Comparison of ENCODE assay signal across 9 mouse cellular contexts in the genomic region with DNA sequence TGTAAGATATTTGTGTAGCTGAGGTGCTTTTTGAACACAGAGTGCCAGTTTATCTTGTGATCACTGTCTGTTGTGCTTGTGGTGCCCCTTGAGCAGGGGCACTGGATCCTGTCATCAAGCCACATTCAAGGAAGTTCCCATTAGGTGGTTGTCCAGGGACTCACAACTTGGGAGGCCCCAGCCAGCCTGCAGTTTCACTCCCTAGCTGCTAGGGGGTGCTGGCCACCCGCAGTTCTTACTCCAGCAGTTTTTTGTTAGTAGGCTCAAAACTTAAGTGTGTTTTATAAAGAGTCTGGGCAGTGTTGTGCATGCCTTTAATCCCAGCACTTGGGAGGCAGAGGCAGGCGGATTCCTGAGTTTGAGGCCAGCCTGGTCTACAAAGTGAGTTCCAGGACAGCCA. TPM values are rescaled to one million over a fixed set of nuclear protein-coding genes. Genes with fewer than 3 reads are reported as not detected.
DNase-seq lines count a peak whose midpoint lies in the region; ATAC-seq and TF ChIP-seq lines count a peak whose summit lies in the region.
"Had no signal": no experiment of that assay in that cellular context is flagged by ENCODE, and none has a peak within 500 bp of the region (broad histone marks: within the 10 kb centered on the region; RNA-seq: fewer than 3 reads in every experiment).

No protein-coding gene starts in this region.

- in situ Hi-C loops in Patski (cut with MboI; ENCODE audit: low pct_unique_long_range_greater_than_20kb), result no loop called here

- CTCF ChIA-PET in Patski (lab: Charles Lee), result no interaction called here

- no peak overlapping the region for H3K4me3 ChIP-seq in left cerebral cortex, adult 2 months
- H3K4me3 ChIP-seq: embryonic facial prominence, embryonic 15.5 days; lung, embryonic 15.5 days had no signal

- H3K27me3 ChIP-seq in Patski, result no peaks in the 10 kb centered on the region
- H3K27me3 ChIP-seq: embryonic facial prominence, embryonic 15.5 days; lung, embryonic 15.5 days had no signal

- ATAC-seq in Patski, result no peak
- ATAC-seq in erythroid progenitor cell, adult 5-6 weeks (replicated peaks; ENCODE audit: low FRiP score, poor library complexity, severe bottlenecking), result peak; percentile 75

- intact Hi-C loops in left cerebral cortex, adult 2 months (cut with DNase I), result no loop called here
- intact Hi-C loops in left cerebral cortex, postnatal 10 days (cut with DNase I), result no loop called here

- H3K27ac ChIP-seq in left cerebral cortex, adult 2 months, result no peak overlapping the region
- H3K27ac ChIP-seq: embryonic facial prominence, embryonic 15.5 days; lung, embryonic 15.5 days had no signal

- POLR2A ChIA-PET in Patski (lab: Charles Lee), result interaction anchor here (0.7 kb wide), 1 partner anchor 18 kb away, joined by 3 read pairs; no protein-coding TSS in a partner anchor

- no peak for DNase-seq in left cerebral cortex, adult 2 months (ENCODE audit: extremely low spot score in 1 of 2, low spot score in 2 of 2)
- no peak for DNase-seq in left cerebral cortex, postnatal 10 days (ENCODE audit: extremely low spot score in 1 of 2, low spot score in 2 of 2)
- no peak for DNase-seq in Patski (ENCODE audit: low read depth, low spot score)
- peak; percentile 27 for DNase-seq in retina, postnatal 1 day
- no peak for DNase-seq in left cerebral cortex, adult 18-20 months (ENCODE audit: low spot score in 2 of 2)
- no peak for DNase-seq in cerebellum, postnatal 4 days (ENCODE audit: low spot score in 2 of 2)

- TF ChIP-seq CTCF in left cerebral cortex, adult 2 months (IDR thresholded peaks at IDR 0.05), result peak; percentile 55
- peak; percentile 73 for TF ChIP-seq CTCF in Patski (IDR thresholded peaks at IDR 0.05)

RNA-seq across cellular contexts. Expression of a gene that starts 13.3 kb away (rescaled TPM):
- total RNA-seq in left cerebral cortex, adult 2 months (2021), result 10 to 100 TPM; 53.8 to 57.2 TPM
- 10 to 100 TPM; 42.4 to 43.0 TPM for total RNA-seq in left cerebral cortex, postnatal 10 days (2021)
- polyA plus RNA-seq in Patski (2021), result 16.8 TPM
- total RNA-seq in erythroid progenitor cell, adult 5-6 weeks (2015; ENCODE audit: low replicate concordance), result 13.0 and 16.9 TPM in 2 replicates
- 20.0 and 24.8 TPM in 2 replicates for total RNA-seq in erythroid progenitor cell, adult 5-6 weeks (2017; ENCODE audit: low replicate concordance)
- 10 to 100 TPM; 54.4 to 58.4 TPM for total RNA-seq in left cerebral cortex, adult 18-20 months (2021)

RNA-seq across cellular contexts. Expression of a gene that starts 32.5 kb away (rescaled TPM):
- not detected for total RNA-seq in left cerebral cortex, adult 2 months (2021)
- not detected for total RNA-seq in left cerebral cortex, postnatal 10 days (2021)
- not detected for polyA plus RNA-seq in Patski (2021)
- total RNA-seq in erythroid progenitor cell, adult 5-6 weeks (2015; ENCODE audit: low replicate concordance), result 123 and 130 TPM in 2 replicates
- 77.8 and 88.3 TPM in 2 replicates for total RNA-seq in erythroid progenitor cell, adult 5-6 weeks (2017; ENCODE audit: low replicate concordance)
- not detected for total RNA-seq in left cerebral cortex, adult 18-20 months (2021)
- polyA plus RNA-seq: embryonic facial prominence, embryonic 15.5 days had no signal

RNA-seq across cellular contexts. Expression of a gene that starts 45.2 kb away (rescaled TPM):
- total RNA-seq in left cerebral cortex, adult 2 months (2021), result not detected
- under 1 TPM in 1 of 2 experiments, not detected in 1; 0.60 TPM for total RNA-seq in left cerebral cortex, postnatal 10 days (2021)
- polyA plus RNA-seq in Patski (2021), result 2.4 TPM
- not detected in 2 replicates for total RNA-seq in erythroid progenitor cell, adult 5-6 weeks (2015; ENCODE audit: low replicate concordance)
- not detected in 2 replicates for total RNA-seq in erythroid progenitor cell, adult 5-6 weeks (2017; ENCODE audit: low replicate concordance)
- total RNA-seq in left cerebral cortex, adult 18-20 months (2021), result under 1 TPM in 1 of 2 experiments, not detected in 1; 0.61 TPM

RNA-seq across cellular contexts. Expression of a gene that starts 45.7 kb away (rescaled TPM):
- total RNA-seq in left cerebral cortex, adult 2 months (2021), result 1 to 10 TPM; 1.1 to 1.7 TPM
- total RNA-seq in left cerebral cortex, postnatal 10 days (2021), result 1 to 10 TPM; 1.2 to 2.0 TPM
- polyA plus RNA-seq in Patski (2021), result 0.09 TPM
- 0.84 TPM in 1 of 2 replicates, not detected in the other for total RNA-seq in erythroid progenitor cell, adult 5-6 weeks (2015; ENCODE audit: low replicate concordance)
- 0.26 TPM in 1 of 2 replicates, not detected in the other for total RNA-seq in erythroid progenitor cell, adult 5-6 weeks (2017; ENCODE audit: low replicate concordance)
- 1 to 10 TPM; 1.1 to 1.5 TPM for total RNA-seq in left cerebral cortex, adult 18-20 months (2021)

Comparison
In these comparisons a context has a peak if more than half of its experiments do, and no peak if none do; other contexts are left out.
1. RNA of a gene that starts 32.5 kb away (total RNA-seq): 77.8 to 130 TPM in erythroid progenitor cell, adult 5-6 weeks; not detected in left cerebral cortex, adult 2 months, not detected in left cerebral cortex, postnatal 10 days and not detected in left cerebral cortex, adult 18-20 months; every median in the first group is over 10 times any median in the second.